Mouse (Mus musculus) MEL (cell line): Measurements from ENCODE around the gene Tnfaip2.

Source experiments
- CTCF ChIP-seq, 3 experiments: IDR thresholded peaks in 2 of 3; conservative IDR thresholded peaks in 1 of 3; 2 replicates each; pipeline ENCODE4 v1.5.1; 2011 to 2012; ENCODE audit warnings: low read length in 3 of 3, low read depth in 2 of 3, mild to moderate bottlenecking in 2 of 3, improper control_type of control experiment in 1 of 3, inconsistent platforms in 1 of 3, mixed read lengths in 1 of 3, moderate library complexity in 1 of 3; ENCODE audit not compliant: control insufficient read depth in 1 of 3, insufficient read depth in 1 of 3, poor library complexity in 1 of 3, severe bottlenecking in 1 of 3
- EP300 ChIP-seq, 2 experiments: IDR thresholded peaks; 2 replicates each; pipeline ENCODE4 v1.6.1; 2011; ENCODE audit warnings: improper control_type of control experiment in 2 of 2, low read length in 2 of 2, low read depth in 1 of 2, mild to moderate bottlenecking in 1 of 2
- JUND ChIP-seq: IDR thresholded peaks from 2 replicates; pipeline ENCODE4 v1.6.1; 2011; ENCODE audit warnings: low read depth, mild to moderate bottlenecking, improper control_type of control experiment, low read length
- KAT2A ChIP-seq: conservative IDR thresholded peaks from 2 replicates; pipeline ENCODE4 v1.6.1; 2012; ENCODE audit warnings: low read depth, low read length, improper control_type of control experiment, inconsistent platforms
- POLR2A ChIP-seq, 2 experiments: IDR thresholded peaks; 2 replicates each; pipeline ENCODE4 v1.6.1; 2011 to 2012; ENCODE audit warnings: low read length in 2 of 2, mild to moderate bottlenecking in 2 of 2, control low read depth in 1 of 2, improper control_type of control experiment in 1 of 2, low read depth in 1 of 2, moderate library complexity in 1 of 2; ENCODE audit not compliant: control insufficient read depth in 1 of 2, insufficient read depth in 1 of 2, poor library complexity in 1 of 2
- ZMIZ1 ChIP-seq: IDR thresholded peaks from 2 replicates; pipeline ENCODE4 v1.6.1; 2012; ENCODE audit warnings: low read depth, mild to moderate bottlenecking, inconsistent platforms, low read length, improper control_type of control experiment, moderate library complexity
- ZNF384 ChIP-seq: IDR thresholded peaks from 2 replicates; pipeline ENCODE4 v1.6.1; 2012; ENCODE audit warnings: low read depth, mild to moderate bottlenecking, inconsistent platforms, low read length, improper control_type of control experiment

GRCm38 (mm10) chr12:111494931-111495330 lies 52.7 kb downstream of the Tnfaip2 start:
- TF ChIP-seq CTCF (IDR thresholded peaks at IDR 0.05 in 2 of 3, conservative IDR thresholded peaks at IDR 0.05 in 1 of 3; ENCODE audit: control insufficient read depth in 1 of 3, insufficient read depth in 1 of 3, low read depth in 2 of 3, low read length in 3 of 3, poor library complexity in 1 of 3, severe bottlenecking in 1 of 3) = no peak
- no peak for TF ChIP-seq EP300 (IDR thresholded peaks at IDR 0.05; ENCODE audit: low read depth in 1 of 2, low read length in 2 of 2)
- no peak for TF ChIP-seq ZNF384
- no peak for TF ChIP-seq JUND
- TF ChIP-seq ZMIZ1 = no peak
- no peak for TF ChIP-seq KAT2A
- TF ChIP-seq POLR2A (IDR thresholded peaks at IDR 0.05; ENCODE audit: control insufficient read depth in 1 of 2, insufficient read depth in 1 of 2, low read depth in 1 of 2, low read length in 2 of 2, poor library complexity in 1 of 2) = no peak
